Mouse (Mus musculus) testis, adult 2 months (tissue): ENCODE data around the gene Gtf2i.

Experiments used
- CTCF ChIP-seq: fragments of 200-500 bp; IDR thresholded peaks from 2 replicates; pipeline ENCODE4 v1.5.1; 2012; ENCODE audit warnings: low read depth, mild to moderate bottlenecking, inconsistent platforms, low read length, moderate library complexity; ENCODE audit not compliant: control insufficient read depth, insufficient read depth, insufficient replicate concordance
- POLR2A ChIP-seq: fragments of 200-500 bp; IDR thresholded peaks from 2 replicates; pipeline ENCODE4 v1.6.1; 2012; ENCODE audit warnings: low read depth, mild to moderate bottlenecking, inconsistent platforms, low read length, moderate library complexity; ENCODE audit not compliant: control insufficient read depth

DNA sequence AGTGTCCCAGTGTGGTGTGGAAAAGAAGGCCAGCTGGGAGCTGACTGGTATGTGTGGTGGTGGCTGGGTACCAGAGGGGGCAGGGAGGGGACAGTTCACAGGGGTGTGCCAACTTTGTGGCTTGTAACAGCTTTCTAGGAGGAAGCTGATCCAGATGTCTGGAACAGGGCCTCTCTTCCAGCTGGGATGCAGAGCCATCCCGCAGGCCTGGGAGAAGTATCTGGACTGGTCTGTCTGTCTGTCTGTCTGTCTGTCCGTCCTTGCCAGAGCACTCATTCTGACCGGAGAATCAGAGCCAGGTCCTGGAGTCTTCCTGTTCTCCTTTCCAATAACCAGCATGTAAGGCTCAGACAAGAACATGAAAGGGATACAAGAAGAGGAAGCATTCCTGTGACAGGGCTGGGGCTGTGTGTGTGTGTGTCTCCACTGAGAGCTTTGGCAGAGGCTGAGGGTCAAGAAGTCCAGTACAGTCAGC is 38.0 kb upstream of the Gtf2i start:
- no peak for TF ChIP-seq POLR2A
- TF ChIP-seq CTCF: no peak
